Mouse (Mus musculus) MEL (cell line): ENCODE measurements around the gene Rnf121. TPM values are rescaled to one million over a fixed set of nuclear protein-coding genes. Genes with fewer than 3 reads are reported as not detected.

Experiments
- DNase-seq: peaks from one replicate; pipeline ENCODE4 v3.0.0; 2011; ENCODE audit warnings: low read depth, low spot score
- H3K27ac ChIP-seq: 2 replicates; pipeline ENCODE4 v1.5.1; 2012; ENCODE audit warnings: low read depth, mild to moderate bottlenecking, control low read depth, low read length, moderate library complexity; ENCODE audit not compliant: control insufficient read depth
- H3K27me3 ChIP-seq, 2 experiments: fragments of 150-350 bp in 1 of 2; sonication (generic) in 1 of 2; 2 replicates each; pipeline ENCODE4 v1.6.1; 2012; ENCODE audit warnings: low read length in 2 of 2, mild to moderate bottlenecking in 2 of 2, improper control_type of control experiment in 1 of 2, moderate library complexity in 1 of 2; ENCODE audit not compliant: insufficient read depth in 2 of 2, control insufficient read depth in 1 of 2
- H3K36me3 ChIP-seq, 2 experiments: 2 replicates each; pipeline ENCODE4 v1.6.1; 2012 to 2014; ENCODE audit warnings: low read length in 2 of 2, improper control_type of control experiment in 1 of 2, inconsistent platforms in 1 of 2, mild to moderate bottlenecking in 1 of 2; ENCODE audit not compliant: insufficient read depth in 2 of 2, control insufficient read depth in 1 of 2
- H3K4me1 ChIP-seq, 2 experiments: fragments of 150-350 bp in 1 of 2; sonication (generic) in 1 of 2; 2 replicates each; pipeline ENCODE4 v1.6.1; 2012; ENCODE audit warnings: low read length in 2 of 2, improper control_type of control experiment in 1 of 2, mild to moderate bottlenecking in 1 of 2; ENCODE audit not compliant: insufficient read depth in 2 of 2, control insufficient read depth in 1 of 2
- H3K4me3 ChIP-seq, 2 experiments: fragments of 150-350 bp in 1 of 2; sonication (generic) in 1 of 2; 2 replicates each; pipeline ENCODE4 v1.5.1; 2012; ENCODE audit warnings: low read depth in 2 of 2, low read length in 2 of 2, mild to moderate bottlenecking in 2 of 2, moderate library complexity in 2 of 2, control low read depth in 1 of 2, improper control_type of control experiment in 1 of 2; ENCODE audit not compliant: control insufficient read depth in 1 of 2, insufficient read depth in 1 of 2
- H3K79me2 ChIP-seq: 2 replicates; pipeline ENCODE4 v1.6.1; 2012; ENCODE audit warnings: mild to moderate bottlenecking, low read length, moderate library complexity; ENCODE audit not compliant: control insufficient read depth, poor library complexity, insufficient read depth
- H3K9ac ChIP-seq: 2 replicates; pipeline ENCODE4 v1.6.1; 2012; ENCODE audit warnings: low read depth, mild to moderate bottlenecking, control low read depth, low read length, moderate library complexity; ENCODE audit not compliant: control insufficient read depth, poor library complexity, severe bottlenecking
- H3K9me3 ChIP-seq: fragments of 150-350 bp; sonication (generic); replicated peaks from 2 replicates; pipeline ENCODE4 v1.6.1; 2012; ENCODE audit warnings: mild to moderate bottlenecking, low read length, improper control_type of control experiment, moderate library complexity; ENCODE audit not compliant: insufficient read depth
- BHLHE40 ChIP-seq: IDR thresholded peaks from 2 replicates; pipeline ENCODE4 v1.6.1; 2012; ENCODE audit warnings: low read depth, mild to moderate bottlenecking, inconsistent platforms, low read length, improper control_type of control experiment, borderline replicate concordance
- CHD2 ChIP-seq: IDR thresholded peaks from 2 replicates; pipeline ENCODE4 v1.6.1; 2011; ENCODE audit warnings: low read length, improper control_type of control experiment
- CTCF ChIP-seq, 3 experiments: IDR thresholded peaks in 2 of 3; conservative IDR thresholded peaks in 1 of 3; 2 replicates each; pipeline ENCODE4 v1.5.1; 2011 to 2012; ENCODE audit warnings: low read length in 3 of 3, low read depth in 2 of 3, mild to moderate bottlenecking in 2 of 3, improper control_type of control experiment in 1 of 3, inconsistent platforms in 1 of 3, mixed read lengths in 1 of 3, moderate library complexity in 1 of 3; ENCODE audit not compliant: control insufficient read depth in 1 of 3, insufficient read depth in 1 of 3, poor library complexity in 1 of 3, severe bottlenecking in 1 of 3
- ELF1 ChIP-seq: IDR thresholded peaks from 2 replicates; pipeline ENCODE4 v1.6.1; 2014; ENCODE audit warnings: low read depth, mild to moderate bottlenecking, inconsistent platforms, low read length, improper control_type of control experiment, moderate library complexity
- EP300 ChIP-seq, 2 experiments: IDR thresholded peaks; 2 replicates each; pipeline ENCODE4 v1.6.1; 2011; ENCODE audit warnings: improper control_type of control experiment in 2 of 2, low read length in 2 of 2, low read depth in 1 of 2, mild to moderate bottlenecking in 1 of 2
- ETS1 ChIP-seq: IDR thresholded peaks from 2 replicates; pipeline ENCODE4 v1.6.1; 2012; ENCODE audit warnings: low read depth, mild to moderate bottlenecking, inconsistent platforms, low read length, improper control_type of control experiment, moderate library complexity
- HCFC1 ChIP-seq: IDR thresholded peaks from 2 replicates; pipeline ENCODE4 v1.6.1; 2012; ENCODE audit warnings: low read depth, mild to moderate bottlenecking, inconsistent platforms, low read length, improper control_type of control experiment, moderate library complexity
- MEF2A ChIP-seq: IDR thresholded peaks from 2 replicates; pipeline ENCODE4 v1.6.1; 2014; ENCODE audit warnings: low read depth, mild to moderate bottlenecking, inconsistent platforms, low read length, improper control_type of control experiment; ENCODE audit not compliant: poor library complexity, insufficient replicate concordance, severe bottlenecking; ENCODE audit errors: extremely low read depth
- MYB ChIP-seq: IDR thresholded peaks from 2 replicates; pipeline ENCODE4 v1.6.1; 2011; ENCODE audit warnings: mild to moderate bottlenecking, low read depth, low read length, improper control_type of control experiment
- NELFE ChIP-seq: IDR thresholded peaks from 2 replicates; pipeline ENCODE4 v1.6.1; 2011; ENCODE audit warnings: low read depth, low read length, improper control_type of control experiment
- NRF1 ChIP-seq: IDR thresholded peaks from 2 replicates; pipeline ENCODE4 v1.6.1; 2014; ENCODE audit warnings: low read depth, mild to moderate bottlenecking, inconsistent platforms, low read length, improper control_type of control experiment, moderate library complexity; ENCODE audit not compliant: poor library complexity, insufficient read depth, severe bottlenecking
- POLR2A ChIP-seq, 2 experiments: IDR thresholded peaks; 2 replicates each; pipeline ENCODE4 v1.6.1; 2011 to 2012; ENCODE audit warnings: low read length in 2 of 2, mild to moderate bottlenecking in 2 of 2, control low read depth in 1 of 2, improper control_type of control experiment in 1 of 2, low read depth in 1 of 2, moderate library complexity in 1 of 2; ENCODE audit not compliant: control insufficient read depth in 1 of 2, insufficient read depth in 1 of 2, poor library complexity in 1 of 2
- POLR2AphosphoS2 ChIP-seq: IDR thresholded peaks from 2 replicates; pipeline ENCODE4 v1.6.1; 2011; ENCODE audit warnings: low read length, improper control_type of control experiment
- RCOR1 ChIP-seq: IDR thresholded peaks from 2 replicates; pipeline ENCODE4 v1.6.1; 2012; ENCODE audit warnings: low read depth, mild to moderate bottlenecking, inconsistent platforms, low read length, improper control_type of control experiment
- SIN3A ChIP-seq: IDR thresholded peaks from 2 replicates; pipeline ENCODE4 v1.6.1; 2012; ENCODE audit warnings: low read length, improper control_type of control experiment, inconsistent platforms
- SMC3 ChIP-seq: IDR thresholded peaks from 2 replicates; pipeline ENCODE4 v1.6.1; 2011; ENCODE audit warnings: low read depth, low read length, improper control_type of control experiment
- TBP ChIP-seq: IDR thresholded peaks from 2 replicates; pipeline ENCODE4 v1.8.0; 2011; ENCODE audit warnings: low read depth, low read length, improper control_type of control experiment
- TCF12 ChIP-seq: IDR thresholded peaks from 2 replicates; pipeline ENCODE4 v1.6.1; 2014; ENCODE audit warnings: low read depth, mild to moderate bottlenecking, inconsistent platforms, low read length, improper control_type of control experiment, moderate library complexity
- UBTF ChIP-seq: IDR thresholded peaks from 2 replicates; pipeline ENCODE4 v1.6.1; 2012; ENCODE audit warnings: low read depth, mild to moderate bottlenecking, inconsistent platforms, low read length, improper control_type of control experiment, moderate library complexity, borderline replicate concordance; ENCODE audit not compliant: insufficient read depth
- USF1 ChIP-seq: IDR thresholded peaks from 2 replicates; pipeline ENCODE4 v1.6.1; 2014; ENCODE audit warnings: low read depth, mild to moderate bottlenecking, inconsistent platforms, low read length, improper control_type of control experiment, moderate library complexity
- USF2 ChIP-seq, 2 experiments: IDR thresholded peaks; 2 replicates each; pipeline ENCODE4 v1.6.1; 2011 to 2012; ENCODE audit warnings: improper control_type of control experiment in 2 of 2, low read length in 2 of 2, borderline replicate concordance in 1 of 2, inconsistent platforms in 1 of 2, low read depth in 1 of 2, mild to moderate bottlenecking in 1 of 2; ENCODE audit not compliant: insufficient read depth in 1 of 2
- ZKSCAN1 ChIP-seq: IDR thresholded peaks from 2 replicates; pipeline ENCODE4 v1.6.1; 2012; ENCODE audit warnings: low read depth, mild to moderate bottlenecking, inconsistent platforms, low read length, improper control_type of control experiment, moderate library complexity
- ZNF384 ChIP-seq: IDR thresholded peaks from 2 replicates; pipeline ENCODE4 v1.6.1; 2012; ENCODE audit warnings: low read depth, mild to moderate bottlenecking, inconsistent platforms, low read length, improper control_type of control experiment
- polyA plus RNA-seq, 2 experiments: library from polyadenylated mRNA; stranded (reverse) in 1 of 2; unstranded in 1 of 2; fragments of >175 nt in 1 of 2; fragments of >200 nt in 1 of 2; gene quantifications; 2 replicates each; pipeline versions ENCODE4 v1.2.1 to v1.2.4; 2012; ENCODE audit warnings: low replicate concordance in 2 of 2, low read depth in 1 of 2; ENCODE audit not compliant: insufficient read length in 2 of 2, insufficient read depth in 1 of 2, missing spikeins in 1 of 2
- total RNA-seq: library from RNA; depleted of rRNA; stranded (reverse); fragments of 300-350 nt; gene quantifications from 2 replicates; pipeline ENCODE4 v1.2.3, GENCODE M21; 2012

Rnf121 gene
- total and polyA plus RNA-seq, 3 experiments, result 16.0 to 18.5 TPM; not detected in 1

DNA sequence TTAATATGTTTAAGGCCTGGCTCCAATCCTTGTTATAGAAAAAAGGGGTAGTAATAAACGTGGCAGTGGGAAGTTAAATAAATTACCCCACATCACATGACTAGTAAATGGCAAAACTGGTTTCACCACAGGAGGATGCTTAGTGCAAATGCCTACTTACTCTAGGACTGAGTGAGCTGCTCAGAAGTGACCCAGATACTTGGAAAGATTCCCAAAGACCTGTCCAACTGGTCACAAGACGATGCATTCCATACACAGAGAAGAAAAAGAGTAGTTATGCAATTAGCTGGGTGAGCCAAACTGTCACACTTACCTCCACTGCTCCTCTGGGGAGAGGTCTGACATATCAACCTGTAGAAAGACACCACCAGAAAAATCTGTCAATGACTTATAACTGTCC lies 23.0 kb downstream of the Rnf121 start:
- TF ChIP-seq MYB, result no peak
- TF ChIP-seq ETS1, result no peak
- no peak for TF ChIP-seq TCF12
- TF ChIP-seq CTCF (IDR thresholded peaks at IDR 0.05 in 2 of 3, conservative IDR thresholded peaks at IDR 0.05 in 1 of 3; ENCODE audit: control insufficient read depth in 1 of 3, insufficient read depth in 1 of 3, low read depth in 2 of 3, low read length in 3 of 3, poor library complexity in 1 of 3, severe bottlenecking in 1 of 3), result no peak
- TF ChIP-seq USF1, result no peak
- TF ChIP-seq HCFC1, result no peak
- TF ChIP-seq MEF2A, result no peak
- no peak for TF ChIP-seq RCOR1
- no peak for TF ChIP-seq ZKSCAN1
- no peak for TF ChIP-seq ZNF384
- no peak for TF ChIP-seq BHLHE40
- no peak for TF ChIP-seq SIN3A
- no peak for TF ChIP-seq UBTF
- TF ChIP-seq ELF1, result no peak
- no peak for TF ChIP-seq USF2 (IDR thresholded peaks at IDR 0.05; ENCODE audit: borderline replicate concordance in 1 of 2, insufficient read depth in 1 of 2, low read depth in 1 of 2, low read length in 2 of 2)
- no peak for TF ChIP-seq EP300 (IDR thresholded peaks at IDR 0.05; ENCODE audit: low read depth in 1 of 2, low read length in 2 of 2)
- no peak for TF ChIP-seq NELFE
- TF ChIP-seq POLR2A (IDR thresholded peaks at IDR 0.05; ENCODE audit: control insufficient read depth in 1 of 2, insufficient read depth in 1 of 2, low read depth in 1 of 2, low read length in 2 of 2, poor library complexity in 1 of 2), result no peak
- TF ChIP-seq, all 39 proteins: peak for 0
- H3K9me3 ChIP-seq, result no peaks in the 10 kb centered on the region
- no peaks in the 10 kb centered on the region for H3K27me3 ChIP-seq
- no peak for DNase-seq
- no peak overlapping the region for H3K9ac ChIP-seq
- no peak overlapping the region for H3K27ac ChIP-seq
- peaks cover 1 to 3% of the 10 kb centered on the region in 2 experiments; a peak in 1 of 4 replicates for H3K36me3 ChIP-seq
- no peaks in the 10 kb centered on the region for H3K4me1 ChIP-seq
- H3K79me2 ChIP-seq, result no peaks in the 10 kb centered on the region
- no peak overlapping the region for H3K4me3 ChIP-seq

- Histone ChIP-seq H3K27me3 (no peaks in the 10 kb centered on the region), H3K79me2 (no peaks in the 10 kb centered on the region), H3K36me3 (peaks cover 0 to 5% of the 10 kb centered on the region in 2 experiments; a peak in 1 of 4 replicates), H3K9me3 (no peaks in the 10 kb centered on the region), H3K4me3 (no peak overlapping the region), H3K9ac (no peak overlapping the region), H3K4me1 (no peaks in the 10 kb centered on the region), H3K27ac (no peak overlapping the region)
- no peak for DNase-seq
- TF ChIP-seq POLR2A (IDR thresholded peaks at IDR 0.05; ENCODE audit: control insufficient read depth in 1 of 2, insufficient read depth in 1 of 2, low read depth in 1 of 2, low read length in 2 of 2, poor library complexity in 1 of 2) (no peak), NRF1 (no peak), POLR2AphosphoS2 (no peak), TBP (no peak), ZKSCAN1 (no peak), CHD2 (no peak), UBTF (no peak), USF2 (IDR thresholded peaks at IDR 0.05; ENCODE audit: borderline replicate concordance in 1 of 2, insufficient read depth in 1 of 2, low read depth in 1 of 2, low read length in 2 of 2) (no peak), SMC3 (no peak)
Observed at GRCm38 (mm10) chr7:102037318-102037717, 28.0 kb downstream of the Rnf121 start.
